Mouse (Mus musculus) layer of hippocampus, adult 8-10 months (tissue): ENCODE results near the gene Rreb1. TPM values are rescaled to one million over a fixed set of nuclear protein-coding genes. Genes with fewer than 3 reads are reported as not detected.

Experiments used
- DNase-seq, 2 experiments: peaks; one replicate each; pipeline ENCODE4 v3.0.0; 2022; ENCODE audit warnings: low spot score in 2 of 2
- total RNA-seq, 4 experiments: library from RNA; stranded (reverse); gene quantifications; 2 replicates each; pipeline ENCODE4 v1.2.4; 2022

Gene Rreb1
- total RNA-seq, 4 experiments from 2014 or later = 70.8 to 99.4 (median 89.0) TPM

DNA sequence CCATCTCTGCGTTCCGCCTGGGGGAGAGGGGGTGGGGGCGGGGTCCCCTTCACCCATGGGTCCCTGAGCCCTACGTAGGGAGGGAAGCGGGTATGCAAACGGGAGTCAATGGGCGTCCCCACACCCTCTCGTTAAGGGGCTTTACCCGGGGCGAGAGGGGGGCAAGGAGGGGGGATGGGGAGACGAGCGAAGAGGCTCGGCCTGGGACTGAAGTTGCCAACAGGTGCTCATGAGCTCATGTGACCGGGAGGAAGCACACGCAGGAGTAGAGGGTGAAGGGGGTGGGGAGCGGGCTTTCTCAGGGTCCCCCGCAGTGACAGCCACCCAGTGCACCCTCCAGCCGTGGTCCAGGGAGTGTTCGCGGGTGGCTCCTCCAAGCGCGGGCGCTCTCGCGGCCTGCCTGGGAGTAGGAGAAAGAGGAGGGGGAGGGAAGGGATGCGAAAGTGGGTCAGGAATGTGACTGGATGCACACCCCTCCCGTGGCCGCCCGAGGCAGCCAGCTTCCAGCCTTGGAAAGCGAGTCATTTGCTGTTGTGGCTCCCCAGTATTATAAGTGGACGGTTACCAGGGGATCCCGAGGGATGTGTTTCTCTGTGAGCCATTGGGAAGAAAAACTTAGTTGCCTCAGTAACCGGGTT is 513 bp downstream of the Rreb1 start:
- DNase-seq = peak; percentile 15 to 20

GRCm38 (mm10) chr13:37779251-37779667 is 1.1 kb downstream of the Rreb1 start:
- DNase-seq = no peak

- DNase-seq = no peak
Measured at GRCm38 (mm10) chr13:37781557-37781956, 3.4 kb downstream of the Rreb1 start.

GRCm38 (mm10) chr13:37782144-37782543 is 3.9 kb downstream of the Rreb1 start:
- no peak for DNase-seq

DNA sequence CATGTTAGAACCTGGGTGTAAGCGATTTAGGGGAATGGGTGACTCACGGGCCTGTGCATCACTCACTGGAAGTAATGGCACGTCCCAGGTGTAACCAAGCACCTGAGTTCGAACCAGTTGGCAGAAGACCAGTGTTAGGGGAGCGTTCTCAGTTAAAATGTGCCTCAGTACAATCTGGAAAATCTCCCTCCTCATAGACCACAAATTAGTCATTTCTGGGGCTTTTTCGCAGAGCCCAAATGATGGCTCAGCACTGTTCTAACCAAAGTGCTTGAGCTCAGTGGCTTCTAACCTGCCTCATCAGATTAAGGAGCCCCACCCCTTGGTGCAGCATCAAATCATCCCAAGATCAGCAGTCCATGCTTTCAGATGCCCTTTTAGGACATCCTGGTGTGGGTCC is 5.5 kb downstream of the Rreb1 start:
- DNase-seq = no peak

- DNase-seq = no peak
Measured at GRCm38 (mm10) chr13:37784226-37784625, 6.0 kb downstream of the Rreb1 start.

GRCm38 (mm10) chr13:37792739-37793336 is 14.6 kb downstream of the Rreb1 start:
- DNase-seq = no peak

DNA sequence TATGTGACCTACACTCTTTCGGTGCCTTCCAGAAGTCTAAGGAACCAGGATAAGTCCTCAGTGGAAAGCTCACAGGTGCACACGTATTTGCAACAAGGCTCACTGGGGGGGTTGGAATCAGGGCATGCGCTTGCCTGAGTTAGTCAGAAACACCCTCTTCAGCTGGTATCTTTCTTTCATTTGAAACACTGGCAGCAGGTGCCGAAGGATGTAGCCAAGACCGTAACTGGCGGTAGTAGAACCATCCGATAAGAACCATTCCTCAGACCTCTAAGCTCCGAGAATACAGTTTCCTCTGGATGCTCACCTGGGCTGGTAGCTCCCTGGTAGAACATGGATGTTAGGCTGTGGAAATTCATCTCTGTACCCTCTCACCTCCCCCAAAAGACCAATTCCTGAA is 20.6 kb downstream of the Rreb1 start:
- DNase-seq = no peak

DNA sequence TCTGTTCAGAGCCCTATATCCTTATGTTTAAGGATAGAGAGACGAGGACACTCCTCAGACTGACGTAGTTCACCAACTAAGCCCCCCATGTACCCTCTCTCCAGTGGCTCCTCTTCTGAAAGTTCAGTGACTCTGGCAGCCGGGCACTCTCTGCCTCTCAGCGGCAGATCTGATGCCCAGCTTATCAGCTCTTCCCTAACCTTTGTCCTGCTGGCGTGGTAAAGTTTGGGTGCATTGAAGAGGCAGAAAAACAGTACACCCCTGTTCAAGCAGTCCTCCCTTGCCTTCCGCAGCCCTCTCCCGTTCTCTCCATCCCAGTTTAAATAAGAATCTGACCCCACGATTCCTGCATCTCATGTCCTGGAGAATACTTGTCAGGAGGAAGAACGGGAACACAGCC is 21.2 kb downstream of the Rreb1 start:
- no peak for DNase-seq

DNA sequence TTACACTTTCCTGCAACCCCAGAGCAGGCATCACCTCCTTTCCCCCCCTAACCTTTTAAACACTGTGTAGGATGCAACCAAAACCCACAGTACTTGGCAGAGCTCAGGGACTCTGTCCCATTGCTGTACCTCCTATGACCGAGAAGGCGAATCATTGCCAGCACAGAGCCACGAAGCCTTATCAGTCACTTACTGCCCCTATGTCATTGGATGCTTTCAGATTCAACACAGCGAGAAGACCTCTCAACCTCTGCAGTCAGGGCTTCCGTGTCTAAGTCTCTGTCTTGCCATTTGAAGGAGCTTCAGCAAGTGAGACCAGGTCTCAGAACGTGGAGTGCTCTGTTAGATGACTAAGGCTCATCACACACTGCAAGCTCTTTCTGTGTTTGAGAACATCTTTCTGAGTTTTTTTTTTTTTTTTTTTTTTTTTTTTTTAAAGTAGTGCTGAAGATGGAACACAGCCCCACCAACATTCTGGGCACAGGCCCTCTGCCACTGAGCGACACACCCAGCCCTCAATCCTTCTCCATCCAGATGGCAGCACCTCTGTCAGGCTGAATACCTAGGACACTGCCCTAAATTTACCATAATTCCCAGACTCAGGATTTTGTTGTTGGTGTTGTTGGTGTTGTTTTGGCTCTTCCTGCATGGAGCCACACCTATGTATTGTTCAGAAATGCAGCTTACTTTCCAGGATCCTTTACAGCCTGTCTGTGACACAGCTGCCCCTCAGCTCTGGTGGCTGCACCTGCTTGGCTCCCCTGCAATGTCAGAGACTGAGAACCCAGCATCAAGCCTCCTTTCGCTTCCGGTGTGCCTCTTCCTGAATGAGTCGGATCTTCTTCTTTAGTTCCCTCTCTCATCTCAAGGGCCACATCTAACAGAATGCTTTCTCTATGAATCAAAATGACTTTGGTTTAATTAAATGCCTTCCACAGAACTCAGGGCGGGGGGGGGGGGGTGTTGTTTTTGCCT is 23.2 kb downstream of the Rreb1 start:
- no peak for DNase-seq

DNA sequence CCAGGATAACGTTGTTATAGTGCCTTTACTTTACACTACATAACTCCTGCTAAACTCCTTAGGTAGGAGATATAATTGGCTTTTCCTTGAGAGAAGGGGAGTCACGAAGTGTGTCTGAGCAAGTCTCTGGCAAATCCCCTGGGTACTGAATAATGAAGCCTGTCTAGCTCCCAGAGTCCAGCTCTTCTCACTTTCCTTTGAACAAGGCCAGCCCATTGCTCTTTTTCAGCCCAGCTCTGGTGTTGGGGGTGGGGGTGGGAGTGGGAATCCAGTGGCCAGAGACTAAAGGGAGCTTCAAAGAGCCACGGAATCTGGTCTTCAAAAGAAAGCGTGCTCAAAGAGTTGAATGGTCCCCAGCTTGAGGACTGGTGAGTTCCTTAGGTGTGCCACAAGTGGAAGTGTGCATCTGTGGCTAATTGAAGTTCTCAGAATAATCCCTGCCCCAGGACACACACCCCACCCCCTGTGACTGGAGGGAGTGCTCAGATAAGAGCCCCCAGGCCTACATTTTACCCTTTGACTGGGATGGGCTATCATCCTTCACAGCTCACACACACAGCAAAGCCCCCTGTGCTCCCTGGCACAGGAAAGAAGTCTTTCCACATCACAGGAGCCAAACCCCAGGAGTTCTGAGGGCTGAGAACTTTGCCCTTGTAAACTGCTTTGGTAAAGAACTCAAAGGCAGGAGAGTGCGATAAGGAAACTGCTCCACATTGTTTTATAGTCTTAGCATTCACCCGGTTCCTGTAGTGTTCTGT is 24.2 kb downstream of the Rreb1 start:
- DNase-seq = no peak

GRCm38 (mm10) chr13:37803244-37803643 is 25.0 kb downstream of the Rreb1 start:
- DNase-seq = no peak

DNA sequence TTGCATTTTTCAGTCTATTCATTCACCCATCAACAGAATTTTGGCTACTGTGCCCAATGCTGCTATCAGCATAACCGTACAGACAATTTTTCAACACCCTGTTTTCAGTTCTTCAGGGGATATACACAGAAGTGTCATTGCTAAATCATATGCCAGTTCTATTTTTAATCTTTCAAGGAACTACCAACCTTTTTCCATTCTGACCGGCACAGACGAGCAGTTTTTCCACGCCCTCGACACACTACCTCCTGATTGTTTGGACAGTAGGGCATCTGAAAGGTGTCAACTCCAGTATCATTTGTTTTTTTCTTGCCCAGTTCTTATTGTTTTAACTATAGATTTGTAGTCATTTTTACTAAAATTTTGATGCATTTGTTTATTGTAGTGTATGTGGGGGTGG is 25.8 kb downstream of the Rreb1 start:
- no peak for DNase-seq

DNA sequence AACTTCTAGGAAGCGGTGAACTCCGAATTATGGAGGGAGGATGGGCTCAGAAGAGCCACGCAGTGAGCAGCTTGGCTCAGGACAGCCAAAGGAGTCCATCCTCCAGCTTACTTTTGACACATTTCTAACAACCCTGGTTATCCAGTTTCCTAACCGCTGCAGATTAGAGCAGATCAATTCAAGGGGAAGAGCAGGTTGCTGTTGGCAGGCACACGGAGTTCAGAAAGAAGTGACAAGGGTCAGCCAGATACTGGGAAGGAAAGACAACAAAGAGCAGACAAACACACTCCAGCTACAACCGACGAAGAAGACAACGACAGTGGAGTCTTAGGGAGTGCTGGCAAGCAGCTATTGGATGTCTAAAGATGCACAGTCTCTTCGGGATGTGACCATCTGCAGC is 36.8 kb downstream of the Rreb1 start:
- no peak for DNase-seq

- no peak for DNase-seq
Measured at GRCm38 (mm10) chr13:37816736-37817135, 38.5 kb downstream of the Rreb1 start.

GRCm38 (mm10) chr13:37821413-37821812 is 43.2 kb downstream of the Rreb1 start:
- no peak for DNase-seq

GRCm38 (mm10) chr13:37824331-37824920 is 46.2 kb downstream of the Rreb1 start:
- DNase-seq = no peak

GRCm38 (mm10) chr13:37824956-37825645 is 46.9 kb downstream of the Rreb1 start:
- DNase-seq = no peak

DNA sequence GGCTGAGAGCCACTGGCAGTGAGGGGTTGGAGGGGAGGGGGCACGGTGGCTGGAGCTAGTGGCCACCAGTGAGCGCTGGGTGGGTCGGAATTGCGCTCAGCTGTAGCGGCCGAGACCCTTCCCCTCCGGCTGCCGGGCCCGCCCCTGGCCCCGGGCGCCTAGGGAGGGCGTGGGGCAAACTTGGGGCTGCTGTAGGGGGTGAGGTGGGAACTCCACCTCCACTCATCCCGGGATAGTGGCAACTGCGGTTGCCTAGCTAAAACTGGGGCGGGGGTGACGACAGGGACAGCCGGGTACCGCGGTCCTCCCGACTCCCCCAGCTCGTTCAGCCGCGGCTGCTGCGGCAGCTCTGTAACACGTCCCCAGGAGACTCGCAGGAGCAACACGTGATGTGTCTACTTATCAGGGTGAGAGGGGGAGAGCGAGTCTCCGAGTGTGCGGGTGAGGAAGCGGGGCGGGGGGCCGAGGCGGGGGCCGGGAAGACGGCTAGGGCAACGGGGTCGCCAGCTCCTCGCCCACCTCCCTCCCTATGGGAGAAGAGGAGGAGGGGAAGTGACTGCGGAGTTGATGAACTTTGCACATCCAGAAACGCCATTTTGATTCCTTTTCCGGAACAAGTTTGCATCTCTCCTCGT is 47.6 kb downstream of the Rreb1 start:
- DNase-seq = peak in 1 of 2 experiments; percentile 20
